Mouse (Mus musculus): ENCODE data around the gene Rimklb.

Rimklb gene

DNA sequence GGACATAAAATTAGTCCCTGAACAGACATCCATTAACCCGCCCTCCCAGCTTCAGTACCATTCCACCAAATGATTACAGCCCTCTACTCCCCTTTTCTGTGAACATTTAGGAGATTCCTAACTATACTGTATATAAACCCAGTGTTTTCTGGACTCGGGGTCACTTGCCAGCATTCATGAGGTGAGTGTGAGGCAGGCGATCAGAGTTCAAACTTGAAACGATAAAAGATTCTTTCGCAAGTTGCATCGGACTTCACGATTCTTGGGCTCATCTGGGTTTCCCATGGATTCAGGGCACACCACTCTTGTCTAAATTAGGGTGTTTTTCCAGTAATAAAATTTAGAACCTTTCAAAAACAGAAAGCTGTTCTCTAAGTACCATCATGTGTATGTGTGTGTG is 71.1 kb downstream of the Rimklb start:
- DNase-seq (ENCODE audit: low spot score in 2 of 2): no peak

DNA sequence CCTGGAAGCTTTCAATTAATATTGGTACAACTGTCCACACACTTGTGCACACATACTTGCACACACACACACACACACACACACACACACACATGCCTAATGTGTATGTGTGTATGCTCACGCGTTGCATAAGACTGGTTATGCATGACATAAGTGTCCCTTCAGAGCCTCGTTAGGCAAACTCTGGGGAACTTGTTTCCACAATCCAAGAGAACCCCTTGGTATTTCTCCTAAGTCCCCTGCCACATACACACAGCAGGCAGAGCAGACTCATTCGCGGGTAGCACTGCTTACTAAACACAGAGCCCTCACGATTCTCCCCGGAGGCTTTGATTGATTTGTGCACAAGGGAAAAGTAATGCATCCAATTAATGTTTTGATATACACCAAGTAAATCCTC is 81.5 kb downstream of the Rimklb start:
- no peak for DNase-seq (ENCODE audit: low spot score in 2 of 2)

DNA sequence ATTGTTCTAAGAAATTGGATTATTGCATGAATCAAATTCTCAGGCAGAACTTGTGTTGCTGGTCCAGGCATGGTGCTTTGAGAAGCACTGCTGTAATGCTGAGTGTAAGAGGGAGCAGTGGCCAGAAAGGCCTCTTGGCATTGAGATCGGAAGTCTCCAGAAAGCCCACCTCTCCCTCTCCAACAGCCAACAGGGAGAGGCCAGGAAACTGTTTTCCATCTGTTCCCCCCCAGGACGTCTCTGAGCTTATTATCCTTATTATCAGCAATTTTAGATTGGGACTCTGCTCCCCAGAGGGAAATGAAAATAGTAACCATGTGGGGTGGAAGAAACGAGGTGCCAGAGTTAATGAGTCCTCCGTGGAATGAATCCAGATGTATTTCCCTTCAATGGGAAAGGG is 82.2 kb downstream of the Rimklb start:
- no peak for DNase-seq (ENCODE audit: low spot score in 2 of 2)

DNA sequence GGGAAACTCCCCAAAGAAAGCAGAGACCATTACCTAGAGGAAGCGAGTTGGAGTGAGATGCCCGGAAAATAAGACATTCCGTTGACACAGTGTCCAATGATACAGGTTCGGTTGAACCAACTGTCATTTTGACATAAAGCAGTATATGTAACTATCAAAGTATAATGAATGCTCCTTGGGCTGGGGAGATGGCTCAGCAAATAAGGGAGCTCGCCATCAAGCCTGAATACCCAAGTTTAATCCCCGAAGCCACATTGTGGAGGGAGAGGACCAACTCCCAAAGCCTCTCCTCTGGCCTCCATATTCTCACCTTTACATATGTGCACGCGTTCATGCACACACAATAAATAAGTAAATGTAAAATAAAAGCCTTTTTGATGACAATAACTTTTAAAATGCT is 87.3 kb downstream of the Rimklb start:
- no peak for DNase-seq (ENCODE audit: low spot score in 2 of 2)

DNA sequence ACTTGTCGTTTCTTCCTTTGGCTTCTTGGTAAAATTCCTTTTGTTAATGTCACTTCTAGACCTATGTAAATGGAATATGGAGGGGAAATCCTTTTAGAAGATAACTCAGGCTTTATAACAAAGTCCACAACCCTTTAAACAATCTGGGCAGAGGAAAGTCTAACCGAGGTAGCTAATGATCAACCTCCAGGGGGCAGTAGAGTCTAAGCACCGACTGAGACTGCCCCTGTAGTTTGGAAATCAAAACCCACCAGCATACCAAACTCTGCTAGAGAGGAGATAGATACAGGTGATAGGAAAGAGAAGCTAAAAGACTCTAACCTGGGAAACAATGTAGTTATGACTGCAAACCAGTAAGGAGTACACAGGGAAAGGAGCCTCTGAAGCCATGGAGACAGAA is 96.3 kb downstream of the Rimklb start:
- no peak for DNase-seq (ENCODE audit: low spot score in 2 of 2)

DNA sequence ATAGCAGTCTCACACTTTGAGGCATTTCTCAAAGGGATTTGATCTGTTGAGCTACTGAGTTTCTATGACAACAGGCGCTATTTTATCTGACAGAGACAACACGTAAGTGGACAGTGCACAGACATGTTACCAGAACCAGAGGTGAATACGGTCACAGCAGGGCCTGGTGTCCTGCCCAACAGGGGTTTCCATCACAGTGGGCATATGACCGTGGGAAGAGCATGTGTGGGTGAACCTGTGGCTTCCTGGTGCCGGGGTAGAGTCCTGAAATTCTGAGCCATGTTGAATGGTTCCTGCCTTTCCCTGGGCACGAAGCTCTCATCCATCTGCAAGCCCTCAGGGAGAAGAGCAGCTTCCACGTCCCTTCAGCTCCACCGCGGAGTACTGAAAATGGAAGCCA is 98.3 kb downstream of the Rimklb start:
- DNase-seq (ENCODE audit: low spot score in 2 of 2): no peak

Measured in spleen, postnatal 4 days (tissue).